Mouse (Mus musculus): Measurements from ENCODE around the gene Anks1.

- TF ChIP-seq CTCF (IDR thresholded peaks at IDR 0.05; ENCODE audit: low read depth, low read length) (no peak), POLR2A (IDR thresholded peaks at IDR 0.05; ENCODE audit: borderline replicate concordance, low read depth, low read length) (no peak)
Observed at GRCm38 (mm10) chr17:27883129-27883528, 26.0 kb upstream of the Anks1 start.
